Mouse (Mus musculus) adrenal gland, adult 2 months (tissue): ENCODE measurements at regions not wholly inside any gene's neighbourhood (a gene's known extent, or its start where the extent isn't known, plus 50 kb on each side); places are given as distances from the start of the nearest gene placed in this dataset.
"Not testable (repeated sequence)": the region's sequence is repeated elsewhere in the genome, so short reads cannot be mapped to it uniquely, and the experiment has no call there.

Experiments used
- DNase-seq: peaks from one replicate; pipeline ENCODE4 v3.0.0; 2021

- DNase-seq: no peak
Measured at GRCm38 (mm10) chr3:17452984-17453383, 495.2 kb upstream of the Cypt12 start.

DNA sequence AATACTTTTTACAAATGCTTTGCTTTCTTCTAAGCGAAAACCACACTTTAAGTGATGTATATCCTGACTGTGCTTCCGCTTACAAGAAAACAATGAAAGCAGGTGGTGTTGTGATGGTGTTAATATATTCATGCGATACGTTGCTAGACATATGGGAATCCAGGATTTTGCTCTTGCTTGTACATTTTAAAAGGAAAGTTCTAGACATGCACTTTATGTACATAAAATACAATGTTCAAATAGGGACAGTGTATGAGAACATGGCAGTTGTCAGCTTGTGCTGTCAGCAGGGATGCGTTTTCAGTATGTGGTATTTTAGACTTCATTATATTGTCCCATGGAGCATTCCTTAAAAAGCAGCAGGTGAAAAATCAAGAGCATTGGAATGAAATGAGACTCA is 487.7 kb upstream of the Cypt12 start:
- no peak for DNase-seq

- peak; percentile 9 for DNase-seq
Measured at GRCm38 (mm10) chr3:17461365-17461764, 486.8 kb upstream of the Cypt12 start.

DNA sequence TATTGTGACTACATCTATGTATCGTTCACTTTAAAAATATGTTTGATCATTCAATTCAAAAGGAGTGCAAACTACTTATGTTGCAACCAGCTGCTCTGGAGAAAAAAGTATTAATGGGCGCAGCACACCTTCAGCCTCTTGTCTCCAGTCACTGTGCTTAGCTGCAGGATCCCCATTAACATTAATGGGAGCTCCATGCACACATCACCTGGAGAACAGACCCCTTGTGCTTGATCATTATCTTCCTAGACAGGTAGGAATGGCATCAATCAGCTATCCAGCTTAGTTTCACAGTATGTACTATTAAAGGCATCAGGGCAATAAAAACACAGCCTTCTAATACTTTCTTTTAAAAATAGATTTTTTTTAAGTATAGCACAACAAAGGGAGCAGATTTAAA is 474.4 kb upstream of the Cypt12 start:
- DNase-seq: no peak

- no peak for DNase-seq
Measured at GRCm38 (mm10) chr3:17489240-17490142, 458.7 kb upstream of the Cypt12 start.

DNA sequence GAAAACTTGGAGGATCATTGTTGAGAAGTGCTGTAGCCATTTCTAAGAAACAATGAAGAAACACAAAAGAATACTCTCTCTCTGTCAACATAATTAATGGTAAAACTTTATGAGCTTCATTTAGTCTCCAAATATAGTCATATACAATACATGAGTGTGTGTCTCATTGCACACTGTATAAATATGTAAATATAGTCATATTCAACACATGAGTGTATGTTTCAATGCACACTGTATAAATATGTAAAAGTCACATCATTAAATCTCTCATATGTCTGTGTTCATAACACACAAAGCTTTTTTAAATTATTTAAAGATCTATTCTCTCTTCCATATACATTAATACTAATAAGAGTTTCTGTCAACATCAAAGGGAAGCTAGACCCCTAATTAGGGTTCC is 457.6 kb upstream of the Cypt12 start:
- DNase-seq: no peak

- DNase-seq: no peak
Measured at GRCm38 (mm10) chr3:17498291-17498690, 449.9 kb upstream of the Cypt12 start.

GRCm38 (mm10) chr3:17501556-17501955 is 446.7 kb upstream of the Cypt12 start:
- DNase-seq: no peak

DNA sequence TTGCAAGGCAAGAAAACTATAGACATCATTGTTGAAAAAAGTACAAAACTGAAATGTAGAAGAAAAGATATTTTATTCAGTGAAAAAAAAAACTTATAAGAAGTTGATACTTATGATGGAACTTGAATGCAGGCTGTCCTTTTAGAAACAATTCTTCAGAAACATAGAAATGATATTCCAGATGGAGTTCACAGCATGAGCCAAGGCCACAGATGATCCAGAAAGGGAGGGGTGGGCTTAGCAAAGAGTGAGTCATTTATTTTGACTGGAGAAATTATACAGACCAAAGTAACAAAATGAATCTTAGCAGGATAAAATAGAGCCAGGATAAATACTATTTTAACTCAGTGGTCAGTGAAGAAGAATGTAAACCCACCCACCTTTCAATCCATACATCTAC is 406.9 kb upstream of the Cypt12 start:
- DNase-seq: no peak

DNA sequence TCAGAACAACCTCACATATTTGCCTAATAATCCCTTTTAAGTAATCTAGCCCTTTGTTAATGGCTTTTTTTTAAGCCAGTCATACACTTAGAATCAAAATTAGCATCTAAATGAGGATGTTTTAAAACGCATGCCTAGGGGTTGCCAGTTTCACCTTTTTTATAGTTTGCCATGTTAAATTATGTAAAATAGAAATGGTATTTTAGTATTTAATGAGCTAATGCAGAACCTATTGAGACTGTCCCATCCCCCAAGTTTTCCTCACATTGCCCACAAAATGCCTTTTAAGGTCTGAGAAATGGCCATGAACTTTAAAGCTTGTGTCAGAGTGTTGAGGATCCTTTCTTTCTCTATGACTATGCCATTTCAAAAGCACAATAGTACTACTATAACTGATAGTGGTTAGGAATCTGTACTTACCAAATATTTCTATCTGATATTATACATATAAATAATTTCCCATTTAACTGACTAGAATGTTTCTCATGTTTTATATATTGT is 400.6 kb upstream of the Cypt12 start:
- DNase-seq: no peak

DNA sequence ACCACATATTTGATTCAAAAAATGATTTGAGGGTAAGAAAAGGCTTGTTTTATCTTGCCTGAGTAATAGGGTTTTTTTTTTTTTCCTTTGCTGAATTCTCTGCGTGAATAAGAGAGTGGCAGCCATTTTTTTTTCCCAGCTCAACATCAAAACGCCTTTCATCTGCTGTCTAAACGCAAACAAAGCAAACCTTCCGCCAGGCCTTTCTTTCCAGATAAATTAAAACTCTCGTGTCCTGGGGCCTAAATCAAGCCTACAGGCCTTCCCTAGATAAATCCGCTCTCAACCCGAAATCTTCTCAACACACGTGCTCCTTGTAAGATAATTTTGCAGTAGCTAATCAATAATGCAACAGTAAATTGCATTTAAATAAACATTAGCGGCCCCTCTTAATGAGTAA is 365.7 kb upstream of the Cypt12 start:
- no peak for DNase-seq

- DNase-seq: no peak
Measured at GRCm38 (mm10) chr3:17589956-17590546, 358.2 kb upstream of the Cypt12 start.

GRCm38 (mm10) chr3:17592463-17592862 is 355.7 kb upstream of the Cypt12 start:
- no peak for DNase-seq

DNA sequence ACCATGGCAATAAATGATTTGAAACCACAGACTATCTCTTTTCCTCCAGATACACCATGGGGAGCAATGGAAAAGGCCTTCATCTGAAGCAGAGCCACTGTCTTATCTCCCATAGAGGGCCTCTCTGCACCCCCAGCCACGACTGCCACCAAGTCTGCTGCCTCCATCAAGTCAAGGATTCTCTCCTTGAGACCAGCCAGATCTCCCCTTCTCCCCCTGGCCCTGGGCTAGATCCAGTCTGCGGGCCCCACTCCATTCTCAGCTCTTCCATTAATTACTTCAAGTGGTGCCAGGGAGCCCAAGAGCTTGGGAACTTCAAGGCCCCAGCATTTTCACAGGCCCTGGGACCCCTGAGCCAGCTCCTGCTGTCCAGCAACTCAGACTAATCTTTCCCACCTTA is 351.8 kb upstream of the Cypt12 start:
- no peak for DNase-seq

- DNase-seq: no peak
Measured at GRCm38 (mm10) chr3:17613486-17613885, 334.7 kb upstream of the Cypt12 start.

DNA sequence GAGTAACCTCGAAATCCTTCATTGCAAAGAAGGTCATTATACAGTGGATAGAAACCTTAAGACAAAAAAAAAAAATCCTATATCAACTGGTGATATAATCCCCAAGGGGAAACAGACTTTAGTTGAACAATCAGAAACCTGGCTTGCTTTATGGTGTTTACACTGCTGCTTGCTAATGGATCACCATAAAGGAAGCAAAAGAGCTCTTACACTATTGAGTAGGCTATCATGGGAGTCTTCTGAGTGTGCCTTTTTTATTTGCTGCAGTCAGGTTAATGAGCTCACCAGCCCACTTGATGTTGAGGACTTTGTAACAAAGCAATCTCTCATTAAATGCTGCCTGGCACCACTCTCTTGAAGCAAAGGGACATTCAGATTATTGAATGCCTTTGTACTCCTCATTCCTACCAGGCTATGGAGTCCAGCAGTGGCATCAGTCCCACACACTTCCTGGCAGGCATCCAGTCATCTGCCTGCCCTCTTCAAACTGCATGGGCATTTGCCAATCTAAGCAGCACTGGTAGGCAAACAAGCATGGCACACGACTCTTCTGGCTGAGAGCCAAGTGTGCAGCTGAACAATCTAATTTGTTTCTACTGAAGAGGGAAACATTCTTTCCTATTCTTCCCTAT is 331.7 kb upstream of the Cypt12 start:
- no peak for DNase-seq

DNA sequence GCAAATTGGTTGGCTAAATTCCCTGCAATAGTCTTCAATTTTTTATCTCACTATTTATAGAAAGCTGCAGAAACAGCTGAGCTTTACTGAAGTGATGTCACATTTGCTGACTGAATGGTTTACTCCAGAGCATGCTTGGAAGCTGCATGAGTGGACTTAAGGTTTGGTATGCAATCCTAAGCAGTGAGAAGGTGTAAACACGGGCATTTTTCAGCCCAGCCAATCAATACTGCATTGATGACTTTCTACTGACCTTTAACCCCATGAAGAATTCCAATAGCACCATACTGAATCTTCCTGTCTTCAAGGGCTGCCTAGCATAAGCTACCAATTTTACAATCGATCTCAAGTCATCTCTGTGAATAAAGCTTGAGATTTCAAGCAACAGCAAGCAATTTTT is 328.7 kb upstream of the Cypt12 start:
- DNase-seq: no peak

DNA sequence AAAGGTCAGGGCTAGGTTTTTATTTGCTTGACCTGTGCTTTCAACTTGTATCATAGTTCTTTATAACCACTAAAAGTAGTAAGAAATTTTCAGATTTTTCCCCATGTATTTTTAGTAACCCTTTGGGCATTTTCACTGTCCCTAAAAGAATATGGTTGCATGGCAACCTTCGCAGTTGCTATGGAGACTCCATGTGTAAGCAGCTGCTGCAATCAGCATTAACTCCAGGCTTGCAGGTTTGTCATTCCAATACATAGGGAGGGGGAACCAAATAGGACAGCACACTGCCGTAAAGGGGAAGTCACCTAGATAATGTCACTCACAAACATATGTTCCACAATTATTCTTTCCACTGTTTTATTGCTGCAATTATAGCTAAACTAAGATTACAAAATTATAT is 328.3 kb upstream of the Cypt12 start:
- no peak for DNase-seq

- no peak for DNase-seq
Measured at GRCm38 (mm10) chr3:17620398-17620797, 327.8 kb upstream of the Cypt12 start.

GRCm38 (mm10) chr3:17632484-17632883 is 315.7 kb upstream of the Cypt12 start:
- DNase-seq: no peak

- DNase-seq: no peak
Measured at GRCm38 (mm10) chr3:17636276-17636675, 311.9 kb upstream of the Cypt12 start.

DNA sequence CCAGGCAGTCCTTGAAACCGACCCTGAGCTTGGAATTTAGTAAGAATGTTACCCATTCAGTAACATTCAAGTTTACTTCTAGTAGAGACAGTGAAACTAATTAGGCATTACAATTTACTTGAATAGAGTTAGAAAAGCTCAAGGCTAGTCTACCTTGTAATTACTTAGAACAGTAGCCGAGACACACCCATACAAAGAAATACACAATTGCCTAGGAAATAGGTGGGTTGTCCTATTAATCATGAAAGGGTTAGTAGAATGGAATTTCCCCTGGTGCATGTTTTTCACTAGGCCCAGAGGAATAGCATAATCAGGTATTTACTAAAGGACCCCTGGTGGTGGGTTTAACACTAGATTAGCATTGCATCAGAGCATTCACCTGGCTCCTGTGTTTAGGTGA is 288.2 kb upstream of the Cypt12 start:
- not testable (repeated sequence) for DNase-seq

DNA sequence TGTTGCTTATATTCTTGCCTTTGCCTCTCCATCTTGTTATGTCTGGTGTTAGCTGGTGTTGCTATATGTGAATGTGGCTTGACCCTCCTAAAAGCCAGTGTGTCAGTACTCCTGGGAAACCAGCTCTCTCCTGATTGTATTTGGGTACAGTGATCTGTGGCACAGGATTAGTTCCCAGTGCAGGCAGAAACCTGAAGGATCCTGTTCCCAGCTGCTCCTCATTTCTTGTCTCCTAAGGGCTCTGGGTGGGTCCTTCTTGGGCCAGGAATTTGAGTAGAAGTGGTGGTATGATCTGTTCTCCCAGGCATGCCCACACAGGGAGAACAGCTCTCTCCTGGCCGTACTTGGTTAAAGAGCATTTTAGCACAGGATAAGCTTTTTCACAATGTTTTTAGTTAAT is 286.2 kb upstream of the Cypt12 start:
- no peak for DNase-seq
